ENCODE assay signal across 9 mouse cellular contexts in the genomic region with DNA sequence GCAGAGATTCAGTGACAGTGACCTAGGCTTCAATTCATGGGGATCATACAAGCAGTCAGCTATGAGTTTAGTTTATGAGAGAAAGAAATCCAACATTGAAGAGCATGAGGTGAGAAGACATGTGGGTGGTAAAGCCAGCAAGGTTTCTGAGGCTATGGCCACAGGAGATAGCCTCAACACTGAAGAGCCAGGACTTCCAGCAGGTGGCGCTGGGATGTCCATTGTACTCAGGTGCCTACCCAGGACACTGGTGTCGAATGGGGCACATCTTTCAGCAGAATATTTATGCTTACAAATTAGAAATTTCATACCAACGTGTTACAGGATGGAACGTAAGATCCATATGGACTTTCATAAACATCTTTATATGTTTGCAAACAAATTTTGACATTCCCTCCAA. TPM values are rescaled to one million over a fixed set of nuclear protein-coding genes. Genes with fewer than 3 reads are reported as not detected.
DNase-seq lines count a peak whose midpoint lies in the region; ATAC-seq and TF ChIP-seq lines count a peak whose summit lies in the region.
"Had no signal": no experiment of that assay in that cellular context is flagged by ENCODE, and none has a peak within 500 bp of the region (broad histone marks: within the 10 kb centered on the region; RNA-seq: fewer than 3 reads in every experiment).

No protein-coding gene starts in this region.

- H3K27ac ChIP-seq in intestine, postnatal 0 days (ENCODE audit: low read depth, low read length), result no peak overlapping the region
- no peak overlapping the region for H3K27ac ChIP-seq in intestine, embryonic 15.5 days
- H3K27ac ChIP-seq in bone marrow, adult 2 months (ENCODE audit: control insufficient read depth, insufficient read depth, low read depth, low read length, poor library complexity), result no peak overlapping the region
- no peak overlapping the region for H3K27ac ChIP-seq in embryonic fibroblast, embryonic 13.5 days (ENCODE audit: insufficient read depth, low read length)
- no peak overlapping the region for H3K27ac ChIP-seq in liver, embryonic 14.5 days
- H3K27ac ChIP-seq: limb, embryonic 15.5 days had no signal

- TF ChIP-seq EP300 in liver, embryonic 14.5 days (IDR thresholded peaks at IDR 0.05; ENCODE audit: low read depth), result no peak

- H3K9me3 ChIP-seq in intestine, postnatal 0 days (ENCODE audit: control insufficient read depth), result no peaks in the 10 kb centered on the region
- no peaks in the 10 kb centered on the region for H3K9me3 ChIP-seq in intestine, embryonic 15.5 days
- no peaks in the 10 kb centered on the region for H3K9me3 ChIP-seq in E14TG2a.4 (ENCODE audit: low read length)
- no peaks in the 10 kb centered on the region for H3K9me3 ChIP-seq in liver, embryonic 14.5 days (ENCODE audit: control insufficient read depth, low read length)
- H3K9me3 ChIP-seq: limb, embryonic 15.5 days had no signal

- peak; percentile 78 for TF ChIP-seq CTCF in intestine, postnatal 0 days (IDR thresholded peaks at IDR 0.05; ENCODE audit: low read depth)
- peak; percentile 51 for TF ChIP-seq CTCF in E14TG2a.4 (conservative IDR thresholded peaks at IDR 0.05; ENCODE audit: low read length)
- peak; percentile 85 for TF ChIP-seq CTCF in bone marrow, adult 2 months (IDR thresholded peaks at IDR 0.05; ENCODE audit: control insufficient read depth, insufficient read depth, low read length)
- TF ChIP-seq CTCF in embryonic fibroblast, embryonic 13.5 days (IDR thresholded peaks at IDR 0.05; ENCODE audit: borderline replicate concordance, insufficient read depth, low read length), result peak; percentile 70
- peak; percentile 81 for TF ChIP-seq CTCF in liver, embryonic 14.5 days (IDR thresholded peaks at IDR 0.05; ENCODE audit: low read depth)

- H3K36me3 ChIP-seq in intestine, postnatal 0 days (ENCODE audit: control insufficient read depth, insufficient read depth), result no peaks in the 10 kb centered on the region
- no peaks in the 10 kb centered on the region for H3K36me3 ChIP-seq in intestine, embryonic 15.5 days
- no peaks in the 10 kb centered on the region for H3K36me3 ChIP-seq in E14TG2a.4 (ENCODE audit: insufficient read depth, low read length)
- H3K36me3 ChIP-seq in liver, embryonic 14.5 days (replicated peaks; ENCODE audit: control insufficient read depth, insufficient read depth, low read depth), result no peaks in the 10 kb centered on the region
- H3K36me3 ChIP-seq: limb, embryonic 15.5 days had no signal

- H3K4me1 ChIP-seq in intestine, postnatal 0 days (replicated peaks; ENCODE audit: control insufficient read depth, insufficient read depth, low read length), result no peaks in the 10 kb centered on the region
- H3K4me1 ChIP-seq in intestine, embryonic 15.5 days (replicated peaks), result no peaks in the 10 kb centered on the region
- no peaks in the 10 kb centered on the region for H3K4me1 ChIP-seq in E14TG2a.4 (replicated peaks; ENCODE audit: low read depth, low read length)
- no peaks in the 10 kb centered on the region; the same call in 1 of the 2 replicates for H3K4me1 ChIP-seq in bone marrow, adult 2 months (ENCODE audit: control insufficient read depth, insufficient read depth, low read length)
- peaks cover 2% of the 10 kb centered on the region; the same call in 1 of the 2 replicates for H3K4me1 ChIP-seq in embryonic fibroblast, embryonic 13.5 days (ENCODE audit: control insufficient read depth, insufficient read depth, low read length)
- no peaks in the 10 kb centered on the region for H3K4me1 ChIP-seq in liver, embryonic 14.5 days (replicated peaks; ENCODE audit: control insufficient read depth in 2 of 2, insufficient read depth in 2 of 2, low read length in 1 of 2)
- H3K4me1 ChIP-seq: limb, embryonic 15.5 days had no signal

- H3K4me3 ChIP-seq in intestine, postnatal 0 days (ENCODE audit: low read depth, low read length), result no peak overlapping the region
- H3K4me3 ChIP-seq in intestine, embryonic 15.5 days (replicated peaks), result no peak overlapping the region
- H3K4me3 ChIP-seq in E14TG2a.4 (replicated peaks; ENCODE audit: low read length), result no peak overlapping the region
- H3K4me3 ChIP-seq in bone marrow, adult 2 months (replicated peaks; ENCODE audit: control insufficient read depth, low read depth, low read length), result no peak overlapping the region
- H3K4me3 ChIP-seq in embryonic fibroblast, embryonic 13.5 days (ENCODE audit: insufficient read depth, low read length), result no peak overlapping the region
- H3K4me3 ChIP-seq in liver, embryonic 14.5 days (ENCODE audit: insufficient read depth in 1 of 2, low read depth in 2 of 2, low read length in 2 of 2), result no peak overlapping the region
- H3K4me3 ChIP-seq: limb, embryonic 15.5 days had no signal

- TF ChIP-seq POLR2A in bone marrow, adult 2 months (IDR thresholded peaks at IDR 0.05; ENCODE audit: borderline replicate concordance, control insufficient read depth, low read depth, low read length), result no peak
- TF ChIP-seq POLR2A in embryonic fibroblast, embryonic 13.5 days (IDR thresholded peaks at IDR 0.05; ENCODE audit: low read depth, low read length), result no peak

- H3K27me3 ChIP-seq in intestine, postnatal 0 days (replicated peaks; ENCODE audit: control insufficient read depth, insufficient read depth, low read length), result no peaks in the 10 kb centered on the region
- no peaks in the 10 kb centered on the region for H3K27me3 ChIP-seq in intestine, embryonic 15.5 days (replicated peaks)
- H3K27me3 ChIP-seq in E14TG2a.4 (ENCODE audit: insufficient read depth, low read length), result no peaks in the 10 kb centered on the region
- H3K27me3 ChIP-seq in liver, embryonic 14.5 days (ENCODE audit: control insufficient read depth, insufficient read depth, low read length), result no peaks in the 10 kb centered on the region
- H3K27me3 ChIP-seq: limb, embryonic 15.5 days had no signal

- H3K9ac ChIP-seq in intestine, postnatal 0 days (ENCODE audit: low read depth, low read length), result no peak overlapping the region
- H3K9ac ChIP-seq in intestine, embryonic 15.5 days, result no peak overlapping the region
- no peak overlapping the region for H3K9ac ChIP-seq in liver, embryonic 14.5 days (replicated peaks)
- H3K9ac ChIP-seq: limb, embryonic 15.5 days had no signal

- ATAC-seq in intestine, postnatal 0 days, result no peak
- ATAC-seq in intestine, embryonic 15.5 days, result no peak
- ATAC-seq in liver, embryonic 14.5 days (ENCODE audit: insufficient read depth), result no peak

- no peak overlapping the region for H3K4me2 ChIP-seq in intestine, postnatal 0 days (replicated peaks; ENCODE audit: low read depth)
- H3K4me2 ChIP-seq in intestine, embryonic 15.5 days (replicated peaks), result no peak overlapping the region
- H3K4me2 ChIP-seq in liver, embryonic 14.5 days (ENCODE audit: low read depth), result no peak overlapping the region
- H3K4me2 ChIP-seq: limb, embryonic 15.5 days had no signal

- DNase-seq in liver, embryonic 14.5 days (ENCODE audit: low read depth in 3 of 3, low spot score in 3 of 3), result peak; percentile 12 to 19 (median 15)
- peak; percentile 40 for DNase-seq in right cerebral cortex, postnatal 4 days
- no peak for DNase-seq in frontal cortex, postnatal 14 days (ENCODE audit: low spot score in 2 of 2)

- 23% methylated on average over 4 of the region's 4 CpGs for WGBS in intestine, postnatal 0 days
- WGBS in intestine, embryonic 15.5 days, result 25% methylated on average over 4 of the region's 4 CpGs
- 20% methylated on average over 4 of the region's 4 CpGs for WGBS in bone marrow, adult 2 months
- 15% methylated on average over 4 of the region's 4 CpGs for WGBS in liver, embryonic 14.5 days (ENCODE audit: insufficient replicate concordance)

RNA-seq across cellular contexts. Expression of a gene that starts 19.8 kb away (rescaled TPM):
- 2.9 and 3.3 TPM in 2 replicates for polyA plus RNA-seq in intestine, postnatal 0 days (2015; fragmentation: Nextera tagmentation; extraction: Ambion mirVana)
- polyA plus RNA-seq in intestine, embryonic 15.5 days (2015; fragmentation: Nextera tagmentation; extraction: Ambion mirVana), result 4.2 and 5.0 TPM in 2 replicates
- polyA plus RNA-seq in bone marrow, adult 2 months (2011; ENCODE audit: insufficient read depth, insufficient read length, low replicate concordance, missing spikeins), result 6.5 and 7.2 TPM in 2 replicates
- polyA plus RNA-seq in embryonic fibroblast, embryonic 13.5 days (2011; ENCODE audit: insufficient read length, low read depth, missing spikeins), result 19.0 and 19.9 TPM in 2 replicates
- 0.32 and 0.42 TPM in 2 replicates for polyA plus RNA-seq in liver, embryonic 14.5 days (2012; rRNA removed)
- polyA plus RNA-seq in liver, embryonic 14.5 days (2014; fragmentation: Nextera tagmentation; extraction: Ambion mirVana), result 0.77 and 0.91 TPM in 2 replicates

RNA-seq across cellular contexts. Expression of a gene that starts 35.5 kb away (rescaled TPM):
- 0.03 and 0.67 TPM in 2 replicates for polyA plus RNA-seq in intestine, postnatal 0 days (2015; fragmentation: Nextera tagmentation; extraction: Ambion mirVana)
- polyA plus RNA-seq in intestine, embryonic 15.5 days (2015; fragmentation: Nextera tagmentation; extraction: Ambion mirVana), result 0.68 and 3.6 TPM in 2 replicates
- polyA plus RNA-seq in bone marrow, adult 2 months (2011; ENCODE audit: insufficient read depth, insufficient read length, low replicate concordance, missing spikeins), result 4.0 TPM in 1 of 2 replicates, not detected in the other
- polyA plus RNA-seq in embryonic fibroblast, embryonic 13.5 days (2011; ENCODE audit: insufficient read length, low read depth, missing spikeins), result not detected in 2 replicates
- not detected in 2 replicates for polyA plus RNA-seq in liver, embryonic 14.5 days (2012; rRNA removed)
- 0.06 TPM in 1 of 2 replicates, not detected in the other for polyA plus RNA-seq in liver, embryonic 14.5 days (2014; fragmentation: Nextera tagmentation; extraction: Ambion mirVana)

Comparison
In these comparisons a context has a peak if more than half of its experiments do, and no peak if none do; other contexts are left out.
1. DNase-seq: peak in liver, embryonic 14.5 days (3 of 3) and right cerebral cortex, postnatal 4 days (single experiment); none in frontal cortex, postnatal 14 days (0 of 2).
2. Peak in every context shown above with its lines, with median percentiles within 50 percentile points of each other: CTCF ChIP-seq.